Mouse (Mus musculus): ENCODE measurements around the gene Rpf2. TPM values are rescaled to one million over a fixed set of nuclear protein-coding genes. Genes with fewer than 3 reads are reported as not detected.

Rpf2 gene
- total RNA-seq (2017) = 231 and 281 TPM in 2 replicates

DNA sequence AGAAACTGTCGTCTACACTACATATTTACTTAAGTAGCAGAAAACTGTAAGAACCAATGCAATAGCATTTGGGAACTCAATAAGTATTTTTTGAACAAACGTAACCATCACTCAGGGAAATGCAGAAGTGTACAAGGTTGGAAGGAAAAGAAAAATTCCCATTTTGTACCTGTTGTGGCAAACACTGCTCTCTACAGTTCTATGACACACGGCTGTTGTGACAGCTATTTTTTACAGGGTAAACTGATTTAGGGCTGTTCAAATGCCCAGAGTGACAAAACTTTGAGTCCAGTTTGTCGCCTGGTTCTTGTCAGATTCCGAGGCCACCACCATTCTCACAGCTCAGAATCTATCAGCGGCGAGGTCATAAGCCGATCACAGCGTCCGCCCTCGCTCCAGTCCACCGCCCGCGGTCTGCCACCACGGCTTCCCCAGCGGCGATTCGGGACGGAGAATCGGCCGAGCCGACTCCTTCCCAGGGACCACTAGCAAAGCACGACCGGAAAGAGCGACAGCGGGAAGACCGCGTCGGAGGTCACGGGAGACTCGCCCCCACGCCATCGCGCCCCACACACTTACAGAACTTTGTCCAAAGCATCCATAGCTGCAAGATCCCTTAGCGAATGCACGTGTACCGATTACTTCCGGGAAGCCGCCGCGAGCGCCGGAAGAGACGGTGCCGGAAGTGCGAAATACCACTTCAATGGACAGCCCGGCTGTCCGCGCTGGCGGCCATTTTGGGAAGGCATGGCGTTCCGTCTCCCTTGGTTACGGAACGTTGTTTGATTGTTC is at the start of gene Rpf2:
Rpf2 (minus strand) TSS at position 663 of the 792 bp plus-strand sequence.
- peak; percentile 92 for ATAC-seq (replicated peaks; ENCODE audit: low read depth, poor library complexity, severe bottlenecking)

DNA sequence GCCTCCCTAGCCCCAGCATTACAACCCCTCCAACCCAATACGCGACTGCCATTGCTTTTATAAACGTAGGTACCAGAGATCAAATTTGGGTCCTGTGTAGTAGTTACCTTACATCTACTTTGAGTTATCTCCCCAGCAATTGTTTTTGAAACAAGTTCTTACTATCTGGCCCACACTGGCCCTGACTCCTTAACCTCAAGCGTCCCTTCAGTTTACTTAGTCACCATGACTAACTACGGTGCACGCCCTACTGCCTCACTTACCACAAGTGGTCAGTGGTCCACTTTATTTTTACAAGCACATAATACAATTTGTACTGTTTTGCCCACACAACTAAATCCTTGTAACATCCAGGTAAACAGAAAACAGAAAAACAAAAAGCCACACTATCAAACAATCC is 45.8 kb upstream of the Rpf2 start:
- ATAC-seq (replicated peaks; ENCODE audit: low read depth, poor library complexity, severe bottlenecking) = no peak

DNA sequence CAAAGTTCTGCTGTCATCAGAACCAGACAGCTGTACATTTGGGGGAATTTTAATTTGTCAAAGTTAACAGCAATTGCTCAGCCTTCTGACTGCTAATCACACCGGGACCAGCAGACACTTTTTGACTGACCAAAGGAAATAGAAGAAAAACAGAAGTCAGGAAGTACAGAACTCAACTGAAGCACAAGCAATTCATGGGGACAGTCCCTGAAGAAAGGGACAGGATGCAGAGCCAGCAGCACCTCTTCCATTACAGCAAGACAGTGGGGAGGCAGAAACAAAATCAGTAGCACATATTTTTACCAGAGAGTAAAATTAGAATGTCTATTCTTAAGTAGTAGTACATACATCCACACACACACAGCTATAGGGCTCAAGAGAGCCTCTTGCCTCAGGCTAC is 39.9 kb upstream of the Rpf2 start:
- ATAC-seq (replicated peaks; ENCODE audit: low read depth, poor library complexity, severe bottlenecking) = no peak

DNA sequence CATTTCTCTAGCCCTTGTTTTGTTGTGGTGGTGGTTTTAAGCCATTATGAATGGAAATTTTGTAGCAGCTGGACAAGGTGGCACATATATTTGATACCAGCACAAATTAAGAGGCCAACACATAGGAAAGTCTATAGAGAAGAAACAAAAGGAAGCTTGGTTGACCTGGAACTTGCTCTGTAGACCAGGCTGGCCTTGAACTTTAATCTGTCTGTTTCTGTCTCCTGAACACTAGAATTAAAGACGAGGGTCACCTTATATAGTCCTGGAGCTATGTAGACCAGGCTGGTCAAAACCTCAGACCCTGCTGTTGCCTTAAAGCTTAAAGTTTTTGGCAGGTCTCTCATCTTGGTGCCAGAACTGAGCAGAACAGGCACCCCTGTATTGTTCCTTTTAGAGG is 38.7 kb upstream of the Rpf2 start:
- ATAC-seq (replicated peaks; ENCODE audit: low read depth, poor library complexity, severe bottlenecking) = no peak

DNA sequence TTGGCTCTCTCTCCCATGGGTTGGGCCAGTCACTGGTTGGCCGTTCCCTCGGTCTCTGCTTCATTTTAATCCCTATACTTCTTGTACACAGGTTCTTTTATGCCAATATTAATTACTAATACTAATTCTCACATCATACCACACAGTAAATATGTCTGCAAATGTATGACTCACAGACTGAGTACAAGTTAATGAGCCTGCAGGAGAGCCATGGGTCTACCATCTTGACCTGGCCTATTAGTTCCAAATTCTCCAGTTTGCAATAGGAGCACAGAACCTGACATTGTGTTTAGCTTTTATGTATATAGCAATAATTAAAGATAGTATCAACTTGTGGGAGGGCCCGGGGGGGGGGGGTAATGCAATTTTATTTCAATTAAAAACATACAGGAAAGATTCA is 38.2 kb upstream of the Rpf2 start:
- no peak for ATAC-seq (replicated peaks; ENCODE audit: low read depth, poor library complexity, severe bottlenecking)

DNA sequence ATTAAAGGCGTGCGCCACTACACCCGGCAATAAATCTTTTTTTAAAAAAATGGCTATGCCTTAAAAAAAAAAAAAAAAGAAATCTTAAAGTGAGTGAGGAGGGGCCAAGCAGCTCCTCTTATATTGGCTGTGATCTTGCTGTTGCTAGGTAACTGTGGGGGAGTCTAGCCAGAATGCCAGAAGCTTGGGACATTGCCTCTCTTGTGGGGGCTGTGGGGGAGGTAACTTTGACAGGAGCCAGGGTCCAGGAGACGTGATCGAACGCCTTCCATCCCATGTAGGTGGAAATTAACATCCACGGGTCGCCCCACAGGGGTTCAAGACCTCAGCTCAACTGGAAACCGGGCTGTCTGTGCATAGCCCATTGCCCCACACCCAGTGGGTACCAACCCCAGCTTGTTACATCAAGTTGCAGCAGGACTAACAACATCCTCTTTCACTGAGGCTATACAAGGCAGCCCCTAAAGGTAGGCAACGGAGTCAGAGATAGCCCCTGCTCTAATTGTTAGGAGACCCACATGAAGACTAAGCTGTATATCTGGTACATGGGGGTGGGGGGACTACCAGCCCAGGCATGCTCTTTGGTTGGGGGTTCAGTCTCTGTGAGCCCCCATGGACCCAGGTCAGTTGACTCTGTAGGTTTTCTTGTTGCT is 37.5 kb upstream of the Rpf2 start:
- no peak for ATAC-seq (replicated peaks; ENCODE audit: low read depth, poor library complexity, severe bottlenecking)

DNA sequence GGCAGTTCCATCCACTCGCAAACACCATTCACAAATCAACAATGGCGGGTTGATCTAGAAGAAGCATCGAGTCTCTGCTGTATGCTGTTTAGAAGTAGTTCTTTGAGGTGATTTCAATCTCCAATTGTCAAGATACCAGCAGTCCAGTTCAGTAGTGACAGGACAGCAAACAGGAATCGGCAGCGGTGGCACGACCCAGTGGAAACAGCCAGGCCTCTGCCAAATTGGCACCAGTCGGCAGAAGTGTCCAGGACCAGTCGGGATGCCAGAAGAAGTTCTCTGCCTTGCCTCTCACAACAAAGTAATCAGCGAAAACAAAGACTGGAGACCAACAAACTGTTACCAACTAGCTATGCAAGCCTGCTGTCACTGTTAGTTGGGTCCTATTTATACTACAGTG is 36.8 kb upstream of the Rpf2 start:
- ATAC-seq (replicated peaks; ENCODE audit: low read depth, poor library complexity, severe bottlenecking) = no peak

DNA sequence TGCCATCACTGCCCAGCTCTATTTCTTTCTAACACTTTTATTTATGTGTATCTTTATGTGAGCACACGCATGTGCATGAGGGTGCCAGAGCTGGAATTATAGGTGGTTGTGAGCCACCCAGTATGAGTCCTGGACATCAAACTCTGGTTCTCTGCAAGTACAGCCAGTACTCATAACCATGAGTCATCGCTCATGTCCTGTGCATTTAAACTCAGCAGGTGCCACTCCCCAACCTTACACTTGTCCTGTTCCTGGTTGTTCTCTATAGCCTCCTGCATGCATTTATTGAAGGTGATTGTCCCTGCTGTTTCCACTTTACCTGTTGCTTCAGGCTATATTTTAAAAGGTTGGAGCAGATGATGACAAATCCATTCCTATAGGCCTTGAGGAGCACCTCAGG is 34.7 kb upstream of the Rpf2 start:
- ATAC-seq (replicated peaks; ENCODE audit: low read depth, poor library complexity, severe bottlenecking) = no peak

DNA sequence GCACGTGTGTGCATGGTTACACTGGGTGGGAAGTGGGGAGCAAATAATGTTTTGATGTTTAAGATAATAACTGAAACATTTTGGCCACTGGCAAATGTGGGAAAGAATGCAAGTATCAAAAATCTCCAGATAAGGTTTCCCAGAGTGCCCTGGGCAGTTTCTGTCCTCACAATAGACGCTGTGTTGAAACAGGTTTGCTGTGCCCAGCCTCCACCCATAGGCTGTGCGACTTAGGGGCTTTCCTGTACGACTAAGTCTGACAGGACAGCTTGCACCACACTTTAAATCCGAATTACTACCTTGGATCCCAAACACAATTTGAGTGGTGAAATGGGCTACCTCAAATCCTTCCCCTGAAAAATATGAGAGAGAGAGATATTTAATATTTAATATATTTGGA is 31.5 kb upstream of the Rpf2 start:
- no peak for ATAC-seq (replicated peaks; ENCODE audit: low read depth, poor library complexity, severe bottlenecking)

DNA sequence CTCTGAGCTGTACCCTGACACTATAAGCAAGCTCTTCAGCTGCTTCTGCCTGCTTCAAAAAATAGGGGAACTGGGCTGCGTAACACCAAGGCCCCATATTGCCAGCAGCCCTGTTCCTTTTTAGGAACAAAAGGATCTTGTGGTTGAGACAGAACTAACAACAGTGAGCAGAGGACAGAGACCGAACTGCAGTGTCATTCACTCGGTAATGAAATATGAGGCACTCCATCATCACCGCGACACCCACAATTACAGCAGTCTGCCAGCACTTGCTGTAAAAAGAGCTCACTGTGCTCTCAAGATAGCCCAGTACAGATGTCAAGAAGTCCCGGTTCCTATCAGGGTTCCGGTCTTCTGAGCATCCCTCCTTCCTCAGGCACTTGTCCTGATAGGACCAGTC is 29.2 kb upstream of the Rpf2 start:
- ATAC-seq (replicated peaks; ENCODE audit: low read depth, poor library complexity, severe bottlenecking) = peak; percentile 96

DNA sequence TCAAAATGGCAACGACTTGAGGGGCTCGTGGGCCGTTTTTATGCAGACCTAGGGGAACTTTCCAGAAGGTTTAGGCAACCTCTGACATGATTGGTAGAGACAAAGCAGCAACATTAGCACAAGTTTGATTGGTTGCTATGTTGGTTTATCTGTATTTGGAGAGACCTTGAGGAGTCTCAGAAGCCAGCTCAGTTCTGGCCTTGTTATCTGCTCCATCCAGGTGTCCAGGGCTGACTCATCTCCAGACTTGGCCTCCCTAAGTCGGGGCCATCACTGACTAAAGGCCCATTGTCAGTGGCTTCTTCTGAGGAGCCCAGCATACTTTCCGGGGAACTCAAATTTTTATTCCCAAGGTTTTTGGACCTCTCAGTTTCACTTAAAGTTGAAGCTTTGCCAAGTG is 27.1 kb upstream of the Rpf2 start:
- ATAC-seq (replicated peaks; ENCODE audit: low read depth, poor library complexity, severe bottlenecking) = no peak

DNA sequence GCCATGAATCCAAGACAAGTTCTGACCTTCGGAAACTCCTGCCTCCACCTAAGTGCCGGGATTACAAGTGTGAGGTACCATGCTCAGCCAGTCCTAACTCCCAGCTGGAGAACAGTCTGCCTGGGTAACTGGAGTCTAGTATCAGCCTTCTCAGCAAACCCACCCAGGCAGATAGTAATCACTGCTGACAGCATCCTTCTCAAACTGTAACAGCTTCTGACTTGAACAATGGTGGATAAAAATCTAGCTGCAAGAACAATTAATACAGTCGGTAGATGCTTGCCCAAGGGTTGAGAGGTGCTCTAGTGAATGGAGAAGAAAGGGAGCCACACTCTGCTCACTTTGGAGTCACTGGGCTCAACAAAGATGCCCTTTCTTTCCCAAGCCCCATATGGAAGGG is 24.4 kb upstream of the Rpf2 start:
- no peak for ATAC-seq (replicated peaks; ENCODE audit: low read depth, poor library complexity, severe bottlenecking)

DNA sequence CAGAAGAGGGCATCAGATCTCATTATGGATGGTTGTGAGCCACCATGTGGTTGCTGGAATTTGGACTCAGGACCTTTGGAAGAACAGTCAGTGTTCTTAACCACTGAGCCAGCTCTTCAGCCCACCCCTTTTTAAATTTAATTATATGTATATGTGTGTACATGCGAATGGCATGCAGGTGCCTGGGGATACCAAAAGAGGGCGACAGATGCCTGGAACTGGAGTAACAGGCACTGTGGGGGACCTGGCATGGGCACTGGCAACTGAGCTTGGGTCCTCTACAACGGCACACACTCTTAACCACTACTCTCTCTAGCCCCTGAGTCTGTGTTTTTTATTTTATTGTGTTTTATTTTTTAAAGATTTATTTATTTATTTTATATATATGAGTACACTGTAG is 18.1 kb upstream of the Rpf2 start:
- ATAC-seq (replicated peaks; ENCODE audit: low read depth, poor library complexity, severe bottlenecking) = no peak

DNA sequence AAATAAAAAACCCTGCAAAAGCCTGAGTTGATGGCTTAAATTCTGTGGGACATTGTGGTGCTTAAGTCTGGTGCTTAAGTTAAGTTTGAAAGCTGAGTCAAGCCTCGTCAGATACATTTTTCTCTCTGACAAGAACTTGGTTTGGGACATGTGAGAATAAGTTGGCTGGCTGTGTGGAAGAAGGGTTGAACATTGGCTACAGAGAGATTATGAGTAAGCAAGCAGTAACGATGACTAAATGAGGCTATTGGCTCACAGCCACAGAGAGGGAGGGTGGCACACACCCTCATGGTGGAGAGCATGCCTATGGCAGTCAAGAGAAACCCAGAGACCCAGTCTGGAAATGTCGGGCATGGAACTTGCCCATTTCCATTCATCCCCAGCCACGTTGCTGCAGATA is 16.9 kb upstream of the Rpf2 start:
- ATAC-seq (replicated peaks; ENCODE audit: low read depth, poor library complexity, severe bottlenecking) = no peak

DNA sequence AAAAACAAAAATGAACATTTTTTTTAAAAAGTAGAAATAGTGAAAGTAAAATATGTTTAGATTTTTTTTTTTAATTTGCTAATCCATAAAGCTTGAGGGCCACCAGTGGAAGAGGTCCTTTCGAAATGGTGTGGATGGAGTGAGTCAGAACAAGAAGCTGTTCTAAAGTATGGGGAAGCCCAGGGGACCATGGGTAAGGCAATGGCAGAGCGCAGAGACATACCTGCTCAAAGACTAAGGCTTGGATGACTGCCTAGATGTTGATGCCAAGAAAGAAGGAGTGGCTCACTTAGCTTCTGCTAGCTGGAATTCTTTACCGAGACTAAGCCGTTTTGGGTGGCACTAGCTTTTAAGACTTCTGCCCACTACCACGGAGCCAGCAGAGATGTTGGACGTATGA is 15.4 kb upstream of the Rpf2 start:
- ATAC-seq (replicated peaks; ENCODE audit: low read depth, poor library complexity, severe bottlenecking) = no peak

DNA sequence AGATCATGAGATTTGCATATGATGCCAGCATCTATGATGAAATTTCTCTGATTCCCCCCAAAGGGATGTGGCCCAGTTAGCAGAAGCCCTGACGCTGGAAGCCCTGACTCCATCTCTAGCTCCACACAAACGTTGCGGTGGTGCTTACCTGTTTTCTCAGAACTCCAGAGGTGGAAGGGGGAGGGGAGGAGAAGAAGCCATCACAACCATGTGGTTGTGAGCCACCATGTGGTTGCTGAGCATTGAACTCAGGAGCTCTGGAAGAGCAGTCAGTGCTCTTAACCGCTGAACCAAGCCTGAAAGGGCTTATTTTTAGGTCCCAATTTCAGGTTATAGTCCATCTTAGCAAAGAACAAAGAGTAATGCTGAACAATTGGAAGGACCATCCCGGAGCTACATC is 13.5 kb upstream of the Rpf2 start:
- no peak for ATAC-seq (replicated peaks; ENCODE audit: low read depth, poor library complexity, severe bottlenecking)

DNA sequence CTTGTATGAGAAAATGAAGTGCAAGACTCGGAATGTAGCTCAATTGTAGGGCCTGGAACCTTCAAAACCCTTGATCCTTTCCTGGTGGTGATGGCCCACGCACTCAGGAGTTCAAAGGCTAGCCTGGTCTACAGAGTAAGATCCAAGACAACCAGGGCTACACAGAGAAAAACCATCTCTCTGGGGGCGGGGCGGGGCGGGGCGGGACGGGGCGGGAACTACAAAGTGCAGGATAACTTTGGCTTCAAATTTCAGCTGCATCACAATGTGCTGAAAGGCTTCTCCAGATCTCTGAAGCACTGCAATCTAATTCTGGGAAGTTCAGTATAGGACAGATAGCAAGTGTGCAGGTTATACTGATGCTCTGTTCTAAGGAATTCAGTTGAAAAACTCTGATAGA is 12.7 kb upstream of the Rpf2 start:
- no peak for ATAC-seq (replicated peaks; ENCODE audit: low read depth, poor library complexity, severe bottlenecking)

DNA sequence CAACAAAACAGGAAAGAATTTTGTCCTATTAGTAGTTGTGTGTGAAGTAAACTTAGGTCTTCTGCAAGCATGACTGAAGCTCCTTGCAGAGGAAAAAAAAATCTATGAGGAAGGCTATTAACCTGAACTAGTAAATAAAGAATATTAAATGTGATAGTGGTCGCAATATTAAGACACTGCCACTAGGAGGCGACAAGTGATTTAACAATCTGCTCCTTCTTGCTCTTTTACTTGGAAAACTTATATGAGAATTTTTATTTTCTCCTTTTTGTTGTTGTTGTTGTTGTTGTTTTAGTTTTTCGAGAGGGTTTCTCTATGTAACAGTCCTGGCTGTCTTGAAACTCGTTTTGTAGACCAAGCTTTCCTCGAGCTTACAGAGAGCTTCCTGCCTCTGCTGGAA is 12.1 kb upstream of the Rpf2 start:
- ATAC-seq (replicated peaks; ENCODE audit: low read depth, poor library complexity, severe bottlenecking) = peak; percentile 41

DNA sequence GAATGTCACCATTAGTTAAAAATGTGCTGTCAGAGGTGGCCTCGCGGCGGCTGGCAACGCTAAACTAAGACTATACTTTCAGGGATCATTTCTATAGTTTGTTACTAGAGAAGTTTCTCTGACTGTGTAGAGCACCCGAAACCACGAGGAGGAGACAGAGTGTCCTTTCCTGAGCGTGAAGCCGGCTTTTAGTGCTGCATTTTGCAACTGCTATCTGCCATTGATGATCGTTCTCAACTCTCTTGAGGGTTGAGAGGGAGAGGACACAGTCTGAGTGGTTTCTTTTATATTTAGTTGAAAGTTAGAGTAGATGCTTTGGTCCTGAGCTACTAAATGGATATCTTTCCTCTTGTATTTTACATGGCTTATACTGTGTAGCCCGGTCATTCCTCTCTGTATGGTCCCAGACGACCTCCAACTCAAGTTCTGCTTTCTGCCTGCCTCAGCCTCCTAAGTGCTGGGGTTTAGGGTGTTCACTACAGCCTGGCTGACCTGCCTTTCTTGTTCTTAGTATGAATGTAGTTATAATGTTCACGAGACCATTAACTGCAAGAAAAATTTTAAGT is 11.6 kb upstream of the Rpf2 start:
- peak; percentile 71 for ATAC-seq (replicated peaks; ENCODE audit: low read depth, poor library complexity, severe bottlenecking)

DNA sequence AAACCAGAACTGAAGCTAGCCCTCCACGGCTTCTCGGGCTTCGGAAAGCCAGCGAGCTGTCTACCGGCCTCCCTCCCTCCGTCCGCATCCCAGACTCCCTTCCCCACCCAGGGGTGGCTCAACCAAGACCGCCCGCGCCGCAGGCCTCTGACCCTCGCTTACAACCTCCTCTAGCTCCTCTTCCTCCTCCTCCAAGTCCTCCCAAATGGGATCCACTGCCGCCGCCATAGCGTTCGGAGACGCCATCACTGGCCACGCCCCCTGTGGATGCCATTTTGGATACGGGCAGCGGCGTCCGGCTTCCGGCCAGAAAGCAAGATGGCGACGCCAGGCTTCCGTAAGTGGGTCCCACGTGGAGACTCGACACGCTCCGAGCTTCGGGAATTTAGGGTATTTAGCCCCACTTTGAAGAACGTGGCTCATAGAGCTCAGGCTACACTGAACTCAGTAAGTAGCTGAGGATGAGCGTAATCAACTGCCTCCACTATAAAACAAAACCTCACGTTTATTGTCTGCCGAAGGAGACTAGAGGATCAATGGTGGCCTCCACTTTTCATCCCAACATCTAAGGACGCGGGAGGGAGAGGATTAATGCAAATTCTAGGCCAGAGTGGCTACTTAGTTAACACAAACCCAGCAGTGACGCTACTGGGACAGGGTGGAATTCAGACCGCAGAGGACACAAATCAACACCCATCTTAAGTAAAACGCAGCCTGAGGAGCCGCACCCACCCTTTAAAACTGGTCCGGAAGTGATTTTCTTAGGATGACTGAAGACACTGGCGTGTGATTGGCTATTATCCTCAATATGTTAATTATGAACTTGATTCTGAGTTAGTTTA is 10.8 kb upstream of the Rpf2 start, which contains the start of gene Gtf3c6:
Gtf3c6 (minus strand) TSS at position 695 of the 842 bp plus-strand sequence.
- peak; percentile 60 for ATAC-seq (replicated peaks; ENCODE audit: low read depth, poor library complexity, severe bottlenecking)

DNA sequence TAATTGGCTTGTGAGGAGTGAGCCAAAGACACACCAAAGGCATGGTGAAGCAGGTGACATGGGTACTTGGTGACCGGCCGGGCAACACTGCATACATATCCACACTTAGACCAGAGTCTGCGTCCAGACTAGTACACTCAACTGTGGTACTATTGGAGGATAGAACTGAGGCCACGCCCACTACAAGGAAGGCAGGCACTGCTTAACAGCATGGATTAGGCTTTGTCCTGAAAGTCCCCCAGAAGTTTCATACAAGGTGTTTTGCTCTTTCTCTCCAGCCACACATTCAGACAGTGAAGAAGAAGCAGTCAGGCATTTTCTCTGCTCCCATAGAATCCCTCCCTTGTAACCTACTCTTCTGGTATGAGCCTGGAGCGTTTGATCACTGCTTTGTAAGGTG is 9.9 kb upstream of the Rpf2 start:
- peak; percentile 33 for ATAC-seq (replicated peaks; ENCODE audit: low read depth, poor library complexity, severe bottlenecking)

Measured in common myeloid progenitor, adult 5-6 weeks (primary cell).